Mouse (Mus musculus) liver, embryonic 14.5 days (tissue): ENCODE results near the gene Rsu1. TPM values are rescaled to one million over a fixed set of nuclear protein-coding genes. Genes with fewer than 3 reads are reported as not detected.

Source experiments
- ATAC-seq: fragments of 200-750 bp; cut with Nextera tagmentation; 2 replicates; pipeline ENCODE4 v1.8.0; 2017; ENCODE audit warnings: moderate number of reproducible peaks, mild to moderate bottlenecking, moderate library complexity; ENCODE audit not compliant: insufficient read depth
- DNase-seq, 3 experiments: peaks; one replicate each; pipeline ENCODE4 v3.0.0-alpha.2; 2012 to 2013; ENCODE audit warnings: low read depth in 3 of 3, low spot score in 3 of 3
- H3K27ac ChIP-seq: fragments of 300-500 bp; sonication (generic); 2 replicates; pipeline ENCODE4 v1.5.1; 2014; ENCODE audit warnings: moderate library complexity, mild to moderate bottlenecking, control low read depth, inconsistent platforms
- H3K27me3 ChIP-seq: fragments of 300-500 bp; sonication (generic); 2 replicates; pipeline ENCODE4 v1.6.1; 2014; ENCODE audit warnings: mild to moderate bottlenecking, low read length, moderate library complexity; ENCODE audit not compliant: control insufficient read depth, insufficient read depth
- H3K36me3 ChIP-seq: fragments of 300-500 bp; sonication (generic); replicated peaks from 2 replicates; pipeline ENCODE4 v1.6.1; 2014; ENCODE audit warnings: low read depth; ENCODE audit not compliant: control insufficient read depth, insufficient read depth
- H3K4me1 ChIP-seq, 2 experiments: fragments of 200-500 bp in 1 of 2; fragments of 300-500 bp in 1 of 2; sonication (generic) in 1 of 2; replicated peaks; 2 replicates each; pipeline ENCODE4 v1.6.1; 2012 to 2014; ENCODE audit warnings: antibody characterized with exemption in 1 of 2, inconsistent platforms in 1 of 2, low read length in 1 of 2; ENCODE audit not compliant: control insufficient read depth in 2 of 2, insufficient read depth in 2 of 2
- H3K4me2 ChIP-seq: fragments of 300-500 bp; sonication (generic); 2 replicates; pipeline ENCODE4 v1.6.1; 2014; ENCODE audit warnings: low read depth, mild to moderate bottlenecking, control low read depth, moderate library complexity
- H3K4me3 ChIP-seq, 2 experiments: fragments of 200-500 bp in 1 of 2; fragments of 300-500 bp in 1 of 2; sonication (generic) in 1 of 2; 2 replicates each; pipeline ENCODE4 v1.5.1; 2012 to 2014; ENCODE audit warnings: low read depth in 2 of 2, low read length in 2 of 2, mild to moderate bottlenecking in 2 of 2, control low read depth in 1 of 2, inconsistent platforms in 1 of 2, moderate library complexity in 1 of 2; ENCODE audit not compliant: insufficient read depth in 1 of 2
- H3K9ac ChIP-seq: fragments of 300-500 bp; sonication (generic); replicated peaks from 2 replicates; pipeline ENCODE4 v1.6.1; 2014; ENCODE audit warnings: mild to moderate bottlenecking, control low read depth, moderate library complexity
- H3K9me3 ChIP-seq: fragments of 300-500 bp; sonication (generic); 2 replicates; pipeline ENCODE4 v1.6.1; 2016; ENCODE audit warnings: low read length, mixed read lengths; ENCODE audit not compliant: control insufficient read depth
- CTCF ChIP-seq: IDR thresholded peaks from 2 replicates; pipeline ENCODE4 v1.5.1; 2016; ENCODE audit warnings: antibody characterized with exemption, low read depth, control low read depth
- EP300 ChIP-seq: IDR thresholded peaks from 2 replicates; pipeline ENCODE4 v1.6.1; 2016; ENCODE audit warnings: antibody characterized with exemption, low read depth
- WGBS: fragments of 180-500 bp; shearing (Covaris S2); extraction: QIAGEN DNeasy Blood & Tissue Kit; methylation state at CpG from one replicate; pipeline ENCODE4 v1.1.7; 2014; ENCODE audit not compliant: insufficient replicate concordance; 5-methylcytosine and 5-hydroxymethylcytosine counted together
- polyA plus RNA-seq, 2 experiments: library from polyadenylated mRNA; depleted of rRNA in 1 of 2; stranded (reverse) in 1 of 2; unstranded in 1 of 2; fragments of >200 nt; fragmentation: Nextera tagmentation in 1 of 2; extraction: Ambion mirVana in 1 of 2; gene quantifications; 2 replicates each; pipeline versions ENCODE4 v1.2.1 to v1.2.3; 2012 to 2014

The Rsu1 gene
- polyA plus RNA-seq, 2 experiments = 47.8 to 58.5 TPM

DNA sequence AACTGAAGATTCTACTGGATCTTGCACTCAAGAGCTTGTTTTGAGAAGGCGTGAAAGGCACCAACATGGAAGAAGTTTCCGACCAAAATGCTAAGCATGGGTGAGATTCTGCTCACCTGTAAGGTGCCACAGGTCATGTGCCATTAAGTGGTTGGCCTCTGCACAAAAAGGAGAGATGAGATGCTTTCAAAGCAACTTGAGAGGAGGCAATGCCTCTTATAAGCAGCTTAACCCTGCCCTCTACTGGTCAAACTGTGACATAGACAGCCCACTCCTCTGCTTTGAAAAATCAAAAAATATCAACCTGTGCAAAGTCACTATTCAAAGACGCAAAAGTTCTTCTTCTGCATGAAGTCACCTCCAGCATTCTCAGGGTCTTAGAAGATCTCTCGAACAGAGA lies 6.3 kb downstream of the Rsu1 start:
- Histone ChIP-seq H3K4me1 (peaks cover 6 to 14% of the 10 kb centered on the region in 2 experiments; a peak in 3 of 4 replicates), H3K36me3 (no peaks in the 10 kb centered on the region), H3K4me3 (no peak overlapping the region), H3K9me3 (no peaks in the 10 kb centered on the region), H3K4me2 (no peak overlapping the region), H3K9ac (no peak overlapping the region), H3K27me3 (no peaks in the 10 kb centered on the region), H3K27ac (no peak overlapping the region)
- TF ChIP-seq EP300 (no peak), CTCF (peak; percentile 78)
- no peak for DNase-seq
- no peak for ATAC-seq
- WGBS = 44% methylated on average over 4 of the region's 4 CpGs

- WGBS = 34% methylated on average over 4 of the region's 4 CpGs
- Histone ChIP-seq H3K4me3 (no peak overlapping the region), H3K9me3 (no peaks in the 10 kb centered on the region), H3K4me2 (no peak overlapping the region), H3K36me3 (no peaks in the 10 kb centered on the region), H3K27me3 (no peaks in the 10 kb centered on the region), H3K4me1 (peaks cover 0 to 2% of the 10 kb centered on the region in 2 experiments; a peak in 1 of 4 replicates), H3K27ac (no peak overlapping the region), H3K9ac (no peak overlapping the region)
- ATAC-seq (no peak), DNase-seq (no peak)
- no peak for TF ChIP-seq EP300
- no peak for TF ChIP-seq CTCF
Measured at GRCm38 (mm10) chr2:13263150-13263549, 8.1 kb downstream of the Rsu1 start.

- Histone ChIP-seq H3K27ac (no peak overlapping the region), H3K4me1 (no peaks in the 10 kb centered on the region), H3K9me3 (no peaks in the 10 kb centered on the region), H3K4me3 (no peak overlapping the region), H3K27me3 (no peaks in the 10 kb centered on the region), H3K4me2 (no peak overlapping the region), H3K9ac (no peak overlapping the region), H3K36me3 (no peaks in the 10 kb centered on the region)
- DNase-seq (no peak), ATAC-seq (no peak)
- TF ChIP-seq EP300 = no peak
- TF ChIP-seq CTCF = no peak
- 75% methylated on average over 2 of the region's 2 CpGs for WGBS
Measured at GRCm38 (mm10) chr2:13258606-13259005, 12.6 kb downstream of the Rsu1 start.

- Histone ChIP-seq H3K4me3 (no peak overlapping the region), H3K27ac (no peak overlapping the region), H3K9ac (no peak overlapping the region), H3K27me3 (no peaks in the 10 kb centered on the region), H3K4me1 (no peaks in the 10 kb centered on the region), H3K36me3 (no peaks in the 10 kb centered on the region), H3K4me2 (no peak overlapping the region), H3K9me3 (no peaks in the 10 kb centered on the region)
- ATAC-seq = no peak
- WGBS = 71% methylated on average over 9 of the region's 9 CpGs
- TF ChIP-seq EP300 (no peak), CTCF (no peak)
- DNase-seq = no peak
Measured at GRCm38 (mm10) chr2:13240711-13241110, 30.5 kb downstream of the Rsu1 start.

DNA sequence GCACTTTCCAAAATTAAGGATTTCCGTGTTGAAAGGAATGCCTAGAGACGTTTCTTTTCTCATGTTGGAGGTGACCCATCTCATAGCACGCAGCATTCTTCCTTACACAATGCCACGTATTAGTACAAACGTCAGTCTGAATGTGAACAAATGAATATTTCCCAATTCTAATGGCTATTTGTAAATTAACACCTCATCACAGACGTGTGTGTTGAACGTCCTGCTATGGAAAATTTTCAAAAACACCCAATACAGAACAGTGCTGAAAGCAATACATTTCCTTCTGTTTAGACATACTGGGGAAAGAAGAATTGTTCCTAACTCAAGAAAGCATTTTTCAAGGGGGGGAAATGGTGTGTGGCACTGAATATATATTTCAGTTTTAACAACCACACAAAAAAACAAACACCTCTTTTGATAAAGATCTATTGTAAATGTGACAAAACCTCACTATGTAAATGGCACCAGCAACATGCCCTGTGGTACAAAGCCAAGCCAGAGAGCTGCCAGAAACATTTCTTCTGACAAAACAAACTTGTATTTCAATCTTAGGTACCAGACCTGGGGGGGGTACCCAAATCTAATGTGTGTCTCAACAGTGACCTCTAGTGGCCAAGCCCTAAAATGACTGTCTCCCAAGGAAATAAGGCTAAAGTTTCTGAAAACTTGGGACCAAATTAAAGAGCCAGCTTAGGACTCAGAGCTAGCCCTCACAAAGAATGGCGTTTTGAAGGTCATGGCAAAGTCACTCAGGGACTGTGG lies 33.9 kb downstream of the Rsu1 start:
- TF ChIP-seq EP300 (no peak), CTCF (peak; percentile 76)
- Histone ChIP-seq H3K9me3 (no peaks in the 10 kb centered on the region), H3K27me3 (no peaks in the 10 kb centered on the region), H3K36me3 (no peaks in the 10 kb centered on the region), H3K9ac (no peak overlapping the region), H3K4me3 (no peak overlapping the region), H3K4me2 (no peak overlapping the region), H3K27ac (no peak overlapping the region), H3K4me1 (peaks cover 0 to 5% of the 10 kb centered on the region in 2 experiments; a peak in 1 of 4 replicates)
- 66% methylated on average over 8 of the region's 8 CpGs for WGBS
- ATAC-seq = 0 out of 2 replicates have a peak, but pooled peaks have one; percentile 15
- peak; percentile 20 to 37 (median 22) for DNase-seq
